Mouse (Mus musculus): ENCODE results near the gene Rs1.
A peak's percentile ranks its signal among the peaks of the same experiment; 100 is the strongest.
"Not testable (repeated sequence)": the region's sequence is repeated elsewhere in the genome, so short reads cannot be mapped to it uniquely, and the experiment has no call there.

Gene Rs1

GRCm38 (mm10) chrX:160767713-160768112 is at the start of gene Rs1:
TSS of gene Rs1 (plus strand) at chrX:160768013.
- no peak for DNase-seq (ENCODE audit: low spot score)

- no peak for DNase-seq (ENCODE audit: low spot score)
Measured at GRCm38 (mm10) chrX:160735650-160736049, 32.2 kb upstream of the Rs1 start, which contains the start of gene Ppef1. TSS of gene Ppef1 (minus strand) at chrX:160735765.

DNA sequence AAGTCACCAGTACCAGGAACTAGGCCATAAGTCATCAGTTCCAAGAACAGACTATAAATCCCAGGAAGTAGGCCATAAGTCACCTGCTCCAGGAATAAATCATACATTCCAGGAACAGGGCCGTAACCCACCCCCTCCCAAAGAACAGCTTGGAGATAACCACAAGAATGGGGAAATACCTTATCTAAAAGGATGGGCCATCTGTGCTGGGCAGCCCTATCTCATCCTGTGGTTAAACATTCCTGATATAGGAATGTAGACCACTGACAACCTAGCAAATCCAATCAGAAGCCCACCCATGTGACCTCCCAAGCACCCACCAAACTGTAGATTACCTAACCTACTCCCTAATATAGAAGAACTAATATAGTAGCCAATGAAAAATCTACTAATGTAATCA is 22.4 kb upstream of the Rs1 start:
- no peak for DNase-seq (ENCODE audit: low spot score)

DNA sequence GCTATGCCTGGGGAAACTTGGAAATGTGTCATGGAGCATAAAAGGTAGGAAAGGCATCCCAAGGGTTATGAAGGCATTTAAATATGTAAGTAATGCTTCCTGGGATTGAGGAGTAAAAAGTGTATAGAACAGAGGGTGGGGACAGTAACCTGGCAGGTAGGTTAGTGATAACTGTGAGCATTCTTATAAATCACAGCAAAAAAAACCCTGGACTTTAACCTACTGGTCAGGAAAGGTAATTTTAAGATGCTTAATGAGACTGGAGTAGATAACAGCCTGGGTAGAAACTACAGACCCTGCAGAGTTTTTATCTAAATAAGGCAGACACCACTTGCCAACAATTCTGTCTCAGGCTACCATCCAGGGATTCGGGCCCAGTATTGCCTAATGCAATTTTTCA is 19.2 kb upstream of the Rs1 start:
- no peak for DNase-seq (ENCODE audit: low spot score)

- no peak for DNase-seq (ENCODE audit: low spot score)
Measured at GRCm38 (mm10) chrX:160750808-160751207, 17.0 kb upstream of the Rs1 start.

DNA sequence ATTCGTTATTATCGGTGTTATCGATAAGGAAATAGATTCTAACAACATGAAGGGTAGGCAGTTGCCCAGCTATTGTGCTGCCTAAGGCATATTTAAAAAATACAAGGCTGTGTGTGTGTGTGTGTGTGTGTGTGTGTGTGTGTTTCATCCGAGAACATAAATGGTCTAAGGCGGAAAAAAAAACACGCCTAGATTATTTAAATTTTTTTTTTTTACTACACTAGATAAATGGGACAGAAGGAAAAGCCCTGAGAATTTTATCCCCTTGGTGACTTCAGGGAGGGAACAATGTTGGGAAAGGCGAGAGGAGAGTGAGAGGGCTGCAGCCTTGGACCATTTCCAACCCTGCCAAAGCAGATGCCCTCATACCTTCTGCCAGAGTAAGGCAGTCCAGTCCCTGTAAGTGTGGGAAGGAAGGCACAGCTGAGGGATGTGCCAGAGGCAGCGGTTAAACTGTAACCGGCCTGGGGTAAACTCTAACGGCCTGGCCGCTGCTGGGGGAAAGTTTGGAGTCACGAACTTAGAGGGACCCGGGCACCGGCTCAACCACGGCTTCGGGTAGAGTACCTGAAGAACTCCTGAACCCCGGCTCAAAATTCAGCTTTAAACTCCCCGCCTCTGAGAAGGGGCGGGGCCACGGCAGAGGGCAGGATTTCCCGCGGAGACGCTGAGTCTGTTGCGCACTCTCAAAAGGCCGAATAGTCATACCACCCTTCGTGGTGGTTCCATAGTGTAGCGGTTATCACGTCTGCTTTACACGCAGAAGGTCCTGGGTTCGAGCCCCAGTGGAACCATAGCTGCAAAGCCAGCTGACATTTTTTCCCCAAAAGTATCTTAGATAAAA is 2.2 kb upstream of the Rs1 start:
- peak; percentile 76 for DNase-seq (ENCODE audit: low spot score)

DNA sequence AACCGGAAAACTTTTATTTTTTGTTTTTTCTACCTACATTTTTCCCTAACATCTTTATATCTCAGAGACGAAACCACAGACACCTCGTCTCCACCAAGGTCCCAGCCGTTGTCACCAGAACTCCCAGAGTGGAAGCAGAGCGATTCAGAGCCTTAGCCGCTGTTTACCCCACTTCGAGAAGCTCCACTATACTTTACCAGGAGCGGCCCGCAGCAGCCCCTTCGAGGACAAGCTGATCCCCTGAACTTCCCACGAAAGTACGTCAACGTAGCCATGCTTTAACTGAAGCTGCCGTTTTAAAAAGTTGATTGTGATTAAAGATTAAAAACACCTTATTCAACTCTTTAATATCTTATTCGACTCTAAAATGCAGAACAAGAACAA is 1.6 kb upstream of the Rs1 start:
- DNase-seq (ENCODE audit: low spot score) = no peak

DNA sequence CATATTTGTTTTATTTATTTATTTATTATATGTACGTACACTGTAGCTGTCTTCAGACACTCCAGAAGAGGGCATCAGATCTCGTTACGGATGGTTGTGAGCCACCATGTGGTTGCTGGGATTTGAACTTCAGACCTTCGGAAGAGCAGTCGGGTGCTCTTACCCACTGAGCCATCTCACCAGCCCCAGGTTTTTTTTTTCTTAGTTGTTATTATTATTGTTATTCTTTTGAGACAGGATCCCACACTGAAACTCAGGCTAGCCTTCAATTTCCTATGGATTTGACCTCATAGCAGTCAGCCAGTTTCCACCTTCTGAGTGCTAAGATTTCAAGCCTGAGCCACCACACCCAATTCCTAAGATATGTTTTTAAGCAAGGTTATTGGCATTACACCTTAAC is 1.8 kb downstream of the Rs1 start:
- not testable (repeated sequence) for DNase-seq (ENCODE audit: low spot score)

DNA sequence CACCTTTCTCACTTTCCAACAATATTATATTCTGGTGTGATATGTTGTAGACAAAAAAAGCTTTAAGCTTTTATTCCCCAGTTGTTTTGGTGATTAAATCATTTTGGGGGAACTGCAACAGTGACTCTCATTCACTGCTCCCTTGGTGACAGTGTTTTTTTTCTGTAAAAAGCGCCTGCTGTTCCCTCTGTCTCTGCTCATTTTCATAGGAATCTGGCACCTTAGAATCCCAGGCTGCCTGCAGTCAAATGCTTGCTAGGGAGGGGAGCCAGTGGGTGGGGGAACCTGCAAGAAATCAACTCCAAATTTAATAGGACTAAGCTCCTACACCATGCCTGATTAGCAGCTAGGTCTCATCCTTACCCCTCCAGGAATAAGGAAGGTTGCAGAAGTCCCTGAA is 5.2 kb downstream of the Rs1 start:
- no peak for DNase-seq (ENCODE audit: low spot score)

- no peak for DNase-seq (ENCODE audit: low spot score)
Measured at GRCm38 (mm10) chrX:160782276-160782675, 14.5 kb downstream of the Rs1 start.

- no peak for DNase-seq (ENCODE audit: low spot score)
Measured at GRCm38 (mm10) chrX:160794920-160795319, 27.1 kb downstream of the Rs1 start.

- DNase-seq (ENCODE audit: low spot score) = peak; percentile 3
Measured at GRCm38 (mm10) chrX:160804409-160805150, 36.8 kb downstream of the Rs1 start.

DNA sequence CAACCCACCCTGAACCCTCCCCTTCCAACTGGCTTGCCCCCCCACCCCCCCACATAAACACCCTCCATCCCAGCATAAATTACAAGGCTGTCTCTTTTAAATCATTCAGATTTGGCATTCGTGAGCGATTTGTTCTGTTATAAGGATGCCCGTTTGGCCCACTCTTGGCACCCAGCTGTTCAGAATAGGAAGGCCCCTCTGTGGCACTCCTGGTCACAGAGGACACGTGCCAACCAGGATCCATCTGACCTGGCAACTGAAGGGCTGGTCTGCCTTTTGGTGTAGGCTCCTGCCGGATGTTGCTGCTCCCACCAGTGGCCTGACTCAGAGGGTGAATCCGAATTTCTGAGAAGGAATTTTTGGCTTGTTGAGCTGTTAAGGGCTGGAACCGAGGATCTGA is 40.4 kb downstream of the Rs1 start:
- no peak for DNase-seq (ENCODE audit: low spot score)
